Mouse (Mus musculus) brain, embryonic 14.5 days (tissue): Measurements from ENCODE around the gene Apol11a. TPM values are rescaled to one million over a fixed set of nuclear protein-coding genes. Genes with fewer than 3 reads are reported as not detected.
A peak's percentile ranks its signal among the peaks of the same experiment; 100 is the strongest.
"Not testable (repeated sequence)": the region's sequence is repeated elsewhere in the genome, so short reads cannot be mapped to it uniquely, and the experiment has no call there.

Experiments
- DNase-seq: peaks from one replicate; pipeline ENCODE4 v3.0.0-alpha.2; 2011; ENCODE audit warnings: low read depth
- CTCF ChIP-seq: fragments of 200-500 bp; IDR thresholded peaks from 2 replicates; pipeline ENCODE4 v1.5.1; 2012; ENCODE audit warnings: inconsistent platforms, mild to moderate bottlenecking, moderate library complexity, borderline replicate concordance; ENCODE audit not compliant: insufficient read depth, insufficient read length; ENCODE audit errors: extremely low read depth
- POLR2A ChIP-seq: fragments of 200-500 bp; IDR thresholded peaks from 2 replicates; pipeline ENCODE4 v1.6.1; 2012; ENCODE audit warnings: mild to moderate bottlenecking, inconsistent platforms, borderline replicate concordance; ENCODE audit not compliant: poor library complexity, insufficient read depth, insufficient read length, severe bottlenecking; ENCODE audit errors: extremely low read depth
- polyA plus RNA-seq: library from polyadenylated mRNA; depleted of rRNA; stranded (reverse); fragments of >200 nt; gene quantifications from 2 replicates; pipeline ENCODE4 v1.2.3, GENCODE M21; 2012; rRNA removed

The Apol11a gene
- polyA plus RNA-seq = not detected in 2 replicates

GRCm38 (mm10) chr15:77507966-77508365 lies at the start of gene Apol11a:
Gene Apol11a (plus strand): TSS chr15:77508271.
- DNase-seq = not testable (repeated sequence)

GRCm38 (mm10) chr15:77474699-77475390 lies 33.2 kb upstream of the Apol11a start:
- DNase-seq = not testable (repeated sequence)

GRCm38 (mm10) chr15:77476693-77477092 lies 31.4 kb upstream of the Apol11a start, which contains the start of gene Apol10a:
Gene Apol10a (plus strand): TSS chr15:77477047.
- not testable (repeated sequence) for DNase-seq

- no peak for DNase-seq
- TF ChIP-seq CTCF = no peak
- no peak for TF ChIP-seq POLR2A
Observed at GRCm38 (mm10) chr15:77482140-77482794, 25.8 kb upstream of the Apol11a start.

GRCm38 (mm10) chr15:77493181-77493580 lies 14.9 kb upstream of the Apol11a start:
- not testable (repeated sequence) for DNase-seq

GRCm38 (mm10) chr15:77494694-77495093 lies 13.4 kb upstream of the Apol11a start:
- DNase-seq = peak; percentile 1

GRCm38 (mm10) chr15:77520596-77520995 lies 12.5 kb downstream of the Apol11a start:
- not testable (repeated sequence) for DNase-seq

GRCm38 (mm10) chr15:77523186-77523843 lies 15.2 kb downstream of the Apol11a start:
- DNase-seq = peak; percentile 57
- peak; percentile 54; the same call in 1 of the 2 replicates for TF ChIP-seq CTCF

- DNase-seq = no peak
- TF ChIP-seq CTCF (no peak), POLR2A (no peak)
Observed at GRCm38 (mm10) chr15:77533216-77533615, 25.1 kb downstream of the Apol11a start, which contains the start of gene Apol7c. Gene Apol7c (minus strand): TSS chr15:77533316.

- not testable (repeated sequence) for DNase-seq
Observed at GRCm38 (mm10) chr15:77539221-77539620, 31.1 kb downstream of the Apol11a start.

- DNase-seq = no peak
- no peak for TF ChIP-seq POLR2A
- no peak for TF ChIP-seq CTCF
Observed at GRCm38 (mm10) chr15:77561792-77562191, 53.7 kb downstream of the Apol11a start, which contains the start of gene 1700025B11Rik. Gene 1700025B11Rik (minus strand): TSS chr15:77561892.

GRCm38 (mm10) chr15:77563219-77563618 lies 55.1 kb downstream of the Apol11a start:
- no peak for TF ChIP-seq POLR2A
- no peak for TF ChIP-seq CTCF
- no peak for DNase-seq

Other genes with a start within 250 kb of the Apol11a start
- gene Rbfox2, start 201.3 kb upstream of the Apol11a start, polyA plus RNA-seq = 315 and 367 TPM in 2 replicates
- gene Apol7a, start 109.2 kb upstream of the Apol11a start, polyA plus RNA-seq = not detected in 2 replicates
- gene Apol9a, start 97.1 kb upstream of the Apol11a start, polyA plus RNA-seq = 0.23 TPM in 1 of 2 replicates, not detected in the other
- gene Apol7b, start 60.8 kb upstream of the Apol11a start, polyA plus RNA-seq = not detected in 2 replicates
- gene Apol10a, start 31.2 kb upstream of the Apol11a start, polyA plus RNA-seq = not detected in 2 replicates
- not detected in 2 replicates for gene Apol7c, start 25.0 kb downstream of the Apol11a start, polyA plus RNA-seq
- not detected in 2 replicates for gene 1700025B11Rik, start 53.6 kb downstream of the Apol11a start, polyA plus RNA-seq
- gene Apol10b, start 87.9 kb downstream of the Apol11a start, polyA plus RNA-seq = 0.14 TPM in 1 of 2 replicates, not detected in the other
- not detected in 2 replicates for gene Gm36245, start 91.0 kb downstream of the Apol11a start, polyA plus RNA-seq
- gene Apol11b, start 135.0 kb downstream of the Apol11a start, polyA plus RNA-seq = not detected in 2 replicates
- gene Apol7e, start 190.6 kb downstream of the Apol11a start, polyA plus RNA-seq = 0.04 TPM in 1 of 2 replicates, not detected in the other
- 0.06 TPM in 1 of 2 replicates, not detected in the other for gene Apol9b, start 220.8 kb downstream of the Apol11a start, polyA plus RNA-seq
- gene Apol8, start 248.7 kb downstream of the Apol11a start, polyA plus RNA-seq = 0.30 and 0.37 TPM in 2 replicates